Mouse (Mus musculus) lung, adult 2 months (tissue): ENCODE data around the gene Defb23.

Experiments
- CTCF ChIP-seq: fragments of 200-500 bp; IDR thresholded peaks from 2 replicates; pipeline ENCODE4 v1.5.1; 2011; ENCODE audit warnings: mild to moderate bottlenecking, low read length, control low read depth; ENCODE audit not compliant: insufficient read depth
- POLR2A ChIP-seq: fragments of 200-500 bp; IDR thresholded peaks from 2 replicates; pipeline ENCODE4 v1.6.1; 2011; ENCODE audit warnings: low read depth, mild to moderate bottlenecking, control low read depth, low read length, borderline replicate concordance; ENCODE audit errors: extremely low read depth

DNA sequence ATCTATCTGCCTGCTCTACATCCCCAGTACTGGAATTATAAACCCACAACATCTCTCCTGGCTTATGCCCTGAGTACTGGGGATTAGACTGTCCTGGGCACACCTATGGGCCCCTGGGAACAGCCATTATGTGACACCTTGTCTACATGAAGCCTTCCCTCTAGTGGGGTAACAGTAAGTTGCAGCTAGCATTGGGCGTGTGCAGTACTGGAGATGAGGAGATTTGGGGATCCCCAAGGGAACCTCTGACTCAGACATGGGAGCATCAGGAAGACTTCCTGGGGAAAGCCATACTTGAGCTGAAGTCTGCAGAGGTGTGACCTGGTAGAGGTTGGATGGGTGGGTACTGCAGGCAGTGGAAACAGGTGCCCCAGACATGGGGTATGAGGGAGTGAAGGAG is 25.5 kb downstream of the Defb23 start:
- TF ChIP-seq POLR2A: no peak
- no peak for TF ChIP-seq CTCF
